Mouse (Mus musculus) CH12.LX (cell line): ENCODE results near the gene Kank4.
"Not testable (repeated sequence)": the region's sequence is repeated elsewhere in the genome, so short reads cannot be mapped to it uniquely, and the experiment has no call there.

Experiments used
- BHLHE40 ChIP-seq: IDR thresholded peaks from 2 replicates; pipeline ENCODE4 v1.6.1; 2011; ENCODE audit warnings: mild to moderate bottlenecking, low read depth, low read length, improper control_type of control experiment
- CHD2 ChIP-seq: IDR thresholded peaks from 2 replicates; pipeline ENCODE4 v1.6.1; 2011; ENCODE audit warnings: low read length, improper control_type of control experiment
- CTCF ChIP-seq, 2 experiments: IDR thresholded peaks in 1 of 2; conservative IDR thresholded peaks in 1 of 2; 2 replicates each; pipeline ENCODE4 v1.5.1; 2011 to 2012; ENCODE audit warnings: low read depth in 2 of 2, low read length in 2 of 2, improper control_type of control experiment in 1 of 2, inconsistent platforms in 1 of 2, mild to moderate bottlenecking in 1 of 2, moderate library complexity in 1 of 2
- EP300 ChIP-seq: IDR thresholded peaks from 2 replicates; pipeline ENCODE4 v1.6.1; 2011; ENCODE audit warnings: low read length, improper control_type of control experiment
- HCFC1 ChIP-seq: IDR thresholded peaks from 2 replicates; pipeline ENCODE4 v1.6.1; 2012; ENCODE audit warnings: low read depth, mild to moderate bottlenecking, inconsistent platforms, low read length, improper control_type of control experiment
- IRF4 ChIP-seq: IDR thresholded peaks from 2 replicates; pipeline ENCODE4 v1.6.1; 2014; ENCODE audit warnings: low read depth, mild to moderate bottlenecking, inconsistent platforms, low read length, improper control_type of control experiment
- JUND ChIP-seq: conservative IDR thresholded peaks from 2 replicates; pipeline ENCODE4 v1.6.1; 2011; ENCODE audit warnings: low read depth, low read length, improper control_type of control experiment
- MAFK ChIP-seq: IDR thresholded peaks from 2 replicates; pipeline ENCODE4 v1.6.1; 2011; ENCODE audit warnings: low read length, improper control_type of control experiment; ENCODE audit not compliant: insufficient replicate concordance
- POLR2A ChIP-seq: IDR thresholded peaks from 2 replicates; pipeline ENCODE4 v1.6.1; 2011; ENCODE audit warnings: low read depth, mild to moderate bottlenecking, improper control_type of control experiment, low read length
- RCOR1 ChIP-seq: conservative IDR thresholded peaks from 2 replicates; pipeline ENCODE4 v1.6.1; 2012; ENCODE audit warnings: low read depth, mild to moderate bottlenecking, inconsistent platforms, low read length, improper control_type of control experiment
- SMC3 ChIP-seq: IDR thresholded peaks from 2 replicates; pipeline ENCODE4 v1.6.1; 2011; ENCODE audit warnings: low read depth, low read length, improper control_type of control experiment
- ZMIZ1 ChIP-seq: IDR thresholded peaks from 2 replicates; pipeline ENCODE4 v1.6.1; 2012; ENCODE audit warnings: low read depth, mild to moderate bottlenecking, inconsistent platforms, low read length, improper control_type of control experiment

DNA sequence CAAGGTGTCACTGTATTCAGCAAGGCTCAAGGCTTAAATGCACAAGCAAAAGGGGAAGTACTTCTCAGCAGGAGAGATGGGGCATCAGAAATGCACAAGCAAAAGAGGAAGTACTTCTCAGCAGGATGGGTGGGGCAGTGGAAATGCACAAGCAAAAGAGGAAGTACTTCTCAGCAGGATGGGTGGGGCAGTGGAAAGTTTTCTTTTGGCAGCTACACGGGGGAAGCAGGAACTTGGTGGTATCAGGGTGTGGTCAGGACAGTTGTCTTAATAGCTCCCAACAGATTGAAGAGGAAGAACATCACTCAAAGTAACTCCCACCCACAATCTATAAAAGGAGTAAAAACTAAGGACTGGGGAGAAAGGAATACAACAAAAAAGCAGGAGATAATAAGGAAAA, 33.1 kb upstream of the Kank4 start:
- TF ChIP-seq CTCF (conservative IDR thresholded peaks at IDR 0.05 in 1 of 2, IDR thresholded peaks at IDR 0.05 in 1 of 2; ENCODE audit: low read depth in 2 of 2, low read length in 2 of 2); SMC3; JUND; ZMIZ1; POLR2A; MAFK; CHD2; BHLHE40; EP300; IRF4; RCOR1; HCFC1: not testable (repeated sequence)
